Mouse (Mus musculus): ENCODE measurements at regions not wholly inside any gene's neighbourhood (a gene's known extent, or its start where the extent isn't known, plus 50 kb on each side); places are given as distances from the start of the nearest gene placed in this dataset.

DNA sequence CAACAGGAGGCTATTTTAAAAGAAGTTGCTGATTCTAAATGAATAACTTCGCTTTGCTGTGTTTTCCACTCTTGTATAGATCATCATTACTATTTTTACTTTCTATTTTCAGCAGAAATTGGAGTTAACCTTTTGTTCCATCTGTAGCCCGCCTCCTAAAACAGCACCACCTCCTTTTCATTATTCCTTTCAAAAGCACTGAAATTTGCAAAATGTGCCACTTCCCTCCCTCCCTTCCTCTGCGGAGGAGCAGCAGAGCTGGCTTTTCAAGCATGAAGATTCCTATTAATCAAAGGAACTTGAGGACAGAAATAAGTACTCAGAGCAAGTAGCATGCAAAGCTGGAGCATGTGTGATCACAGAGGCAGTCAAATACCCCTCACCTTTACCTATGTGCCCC is 497.7 kb downstream of the Nsun3 start:
- intact Hi-C loops (cut with DNase I): no loop called here
- peak; percentile 16 to 33 for DNase-seq (ENCODE audit: low spot score in 2 of 2)

All from left cerebral cortex, postnatal 25 days (tissue).